Mouse (Mus musculus): ENCODE measurements at regions not wholly inside any gene's neighbourhood (a gene's known extent, or its start where the extent isn't known, plus 50 kb on each side); places are given as distances from the start of the nearest gene placed in this dataset.

GRCm38 (mm10) chr10:92163851-92164647, 558.2 kb downstream of the Nedd1 start:
- Histone ChIP-seq H3K36me3 (ENCODE audit: control insufficient read depth, insufficient read depth, low read length) (no peaks in the 10 kb centered on the region; the same call in 1 of the 2 replicates), H3K4me2 (ENCODE audit: low read depth, low read length, severe bottlenecking) (peak overlapping the region; percentile 65), H3K27ac (ENCODE audit: low read depth, low read length) (peak overlapping the region; percentile 93), H3K27me3 (ENCODE audit: control insufficient read depth, insufficient read depth, low read length) (peaks cover 2% of the 10 kb centered on the region), H3K9ac (ENCODE audit: low read length) (peak overlapping the region; percentile 68), H3K9me3 (ENCODE audit: control insufficient read depth, low read length) (no peaks in the 10 kb centered on the region), H3K4me1 (replicated peaks; ENCODE audit: control insufficient read depth, insufficient read depth, low read length) (peaks cover 7% of the 10 kb centered on the region; the same call in 1 of the 2 replicates), H3K4me3 (ENCODE audit: low read depth, low read length) (peak overlapping the region; percentile 49)
- DNase-seq (ENCODE audit: low spot score) (no peak), ATAC-seq (replicated peaks; ENCODE audit: low FRiP score) (no peak)
- 24% methylated on average over 12 of the region's 12 CpGs for WGBS

DNA sequence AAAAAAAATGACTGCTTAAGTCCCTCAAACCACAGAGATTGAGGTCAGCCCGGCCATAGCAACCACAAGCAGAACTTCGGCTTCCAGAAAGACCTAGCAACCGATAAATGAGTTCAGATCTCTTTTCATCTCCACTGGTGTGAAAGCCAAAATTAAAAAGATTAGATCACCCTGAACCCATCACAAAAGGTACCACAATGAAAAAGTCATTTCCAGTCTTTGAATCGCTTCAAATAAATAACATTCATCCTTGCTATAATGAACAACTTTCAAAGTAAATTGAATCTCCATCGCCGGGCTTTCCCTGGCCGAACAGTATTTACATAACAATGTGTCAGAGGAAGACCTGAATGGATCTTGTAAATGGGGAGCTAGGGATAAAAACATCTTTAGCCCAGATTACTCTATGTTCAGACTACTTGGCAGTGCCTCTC, 559.1 kb downstream of the Nedd1 start:
- peak overlapping the region; percentile 93 for H3K27ac ChIP-seq (ENCODE audit: low read depth, low read length)
- H3K4me3 ChIP-seq (ENCODE audit: low read depth, low read length), result peak overlapping the region; percentile 49
- DNase-seq (ENCODE audit: low spot score), result peak; percentile 56
- ATAC-seq (replicated peaks; ENCODE audit: low FRiP score), result peak; percentile 71
- peaks cover 2% of the 10 kb centered on the region for H3K27me3 ChIP-seq (ENCODE audit: control insufficient read depth, insufficient read depth, low read length)
- H3K36me3 ChIP-seq (ENCODE audit: control insufficient read depth, insufficient read depth, low read length), result no peaks in the 10 kb centered on the region; the same call in 1 of the 2 replicates
- peak overlapping the region; percentile 65 for H3K4me2 ChIP-seq (ENCODE audit: low read depth, low read length, severe bottlenecking)
- H3K4me1 ChIP-seq (replicated peaks; ENCODE audit: control insufficient read depth, insufficient read depth, low read length), result peaks cover 7% of the 10 kb centered on the region; the same call in 1 of the 2 replicates
- WGBS, result 2% methylated on average over 7 of the region's 7 CpGs
- no peaks in the 10 kb centered on the region for H3K9me3 ChIP-seq (ENCODE audit: control insufficient read depth, low read length)
- peak overlapping the region; percentile 75 for H3K9ac ChIP-seq (ENCODE audit: low read length)

GRCm38 (mm10) chr10:92162473-92163011, 559.7 kb downstream of the Nedd1 start:
- no peaks in the 10 kb centered on the region for H3K9me3 ChIP-seq (ENCODE audit: control insufficient read depth, low read length)
- H3K27ac ChIP-seq (ENCODE audit: low read depth, low read length), result peak overlapping the region; percentile 93
- WGBS, result under 1% methylated on average over 29 of the region's 29 CpGs
- peak overlapping the region; percentile 75 for H3K9ac ChIP-seq (ENCODE audit: low read length)
- DNase-seq (ENCODE audit: low spot score) (peak; percentile 77), ATAC-seq (replicated peaks; ENCODE audit: low FRiP score) (peak; percentile 36)
- peak overlapping the region; percentile 49 for H3K4me3 ChIP-seq (ENCODE audit: low read depth, low read length)
- H3K27me3 ChIP-seq (ENCODE audit: control insufficient read depth, insufficient read depth, low read length), result peaks cover 2% of the 10 kb centered on the region
- no peaks in the 10 kb centered on the region; the same call in 1 of the 2 replicates for H3K36me3 ChIP-seq (ENCODE audit: control insufficient read depth, insufficient read depth, low read length)
- peak overlapping the region; percentile 65 for H3K4me2 ChIP-seq (ENCODE audit: low read depth, low read length, severe bottlenecking)
- H3K4me1 ChIP-seq (replicated peaks; ENCODE audit: control insufficient read depth, insufficient read depth, low read length), result peaks cover 7% of the 10 kb centered on the region; the same call in 1 of the 2 replicates

DNA sequence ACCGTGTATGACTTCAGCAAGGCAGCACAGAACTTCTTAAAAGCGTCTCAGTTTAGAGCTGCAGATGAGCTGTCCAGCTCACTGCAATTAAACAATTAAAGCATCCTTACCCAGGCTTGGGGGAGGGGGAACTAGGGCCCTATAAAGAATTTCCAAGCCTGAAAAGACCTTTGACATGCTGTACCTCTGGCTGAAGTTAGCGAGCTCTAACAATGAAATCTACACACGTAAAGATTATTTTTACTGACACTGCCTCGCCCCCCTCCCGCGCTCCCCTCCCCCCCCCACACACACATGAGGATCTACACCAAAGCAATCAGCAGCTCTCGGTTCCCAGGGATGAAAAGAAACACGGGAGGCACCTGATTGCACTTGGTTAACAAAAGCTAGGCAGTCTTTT, 560.7 kb downstream of the Nedd1 start:
- ATAC-seq (replicated peaks; ENCODE audit: low FRiP score), result no peak
- WGBS, result 1% methylated on average over 9 of the region's 9 CpGs
- Histone ChIP-seq H3K27me3 (ENCODE audit: control insufficient read depth, insufficient read depth, low read length) (peaks cover 2% of the 10 kb centered on the region), H3K27ac (ENCODE audit: low read depth, low read length) (peak overlapping the region; percentile 66), H3K9ac (ENCODE audit: low read length) (peak overlapping the region; percentile 52; the same call in 1 of the 2 replicates), H3K4me2 (ENCODE audit: low read depth, low read length, severe bottlenecking) (peak overlapping the region; percentile 44; the same call in 1 of the 2 replicates), H3K4me3 (ENCODE audit: low read depth, low read length) (peak overlapping the region; percentile 35), H3K9me3 (ENCODE audit: control insufficient read depth, low read length) (no peaks in the 10 kb centered on the region), H3K4me1 (replicated peaks; ENCODE audit: control insufficient read depth, insufficient read depth, low read length) (peaks cover 7% of the 10 kb centered on the region; the same call in 1 of the 2 replicates), H3K36me3 (ENCODE audit: control insufficient read depth, insufficient read depth, low read length) (no peaks in the 10 kb centered on the region; the same call in 1 of the 2 replicates)
- DNase-seq (ENCODE audit: low spot score), result peak; percentile 68

DNA sequence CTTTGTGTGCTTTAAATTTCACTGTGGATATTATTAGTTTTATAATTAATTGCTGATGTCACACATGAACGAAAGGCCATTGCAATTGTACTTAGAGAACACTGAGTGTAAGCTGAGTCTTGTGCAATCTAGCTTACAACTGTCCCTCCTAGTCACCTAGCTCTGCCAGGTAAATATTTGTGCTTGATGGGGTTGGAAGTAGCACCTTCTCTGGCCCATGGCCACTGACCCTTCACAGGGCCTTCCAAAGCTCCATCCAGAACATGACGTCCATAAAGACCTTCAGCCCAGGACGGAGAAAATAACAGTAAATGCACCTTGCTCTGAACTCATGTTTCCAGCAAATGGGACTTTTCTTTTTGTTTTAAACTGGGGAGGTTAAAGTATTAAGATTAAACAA, 576.0 kb downstream of the Nedd1 start:
- Histone ChIP-seq H3K27me3 (ENCODE audit: control insufficient read depth, insufficient read depth, low read length) (no peaks in the 10 kb centered on the region), H3K4me2 (ENCODE audit: low read depth, low read length, severe bottlenecking) (no peak overlapping the region), H3K9ac (ENCODE audit: low read length) (no peak overlapping the region), H3K4me3 (ENCODE audit: low read depth, low read length) (no peak overlapping the region), H3K9me3 (ENCODE audit: control insufficient read depth, low read length) (no peaks in the 10 kb centered on the region), H3K4me1 (replicated peaks; ENCODE audit: control insufficient read depth, insufficient read depth, low read length) (no peaks in the 10 kb centered on the region; the same call in 1 of the 2 replicates), H3K36me3 (ENCODE audit: control insufficient read depth, insufficient read depth, low read length) (no peaks in the 10 kb centered on the region), H3K27ac (ENCODE audit: low read depth, low read length) (no peak overlapping the region)
- DNase-seq (ENCODE audit: low spot score) (no peak), ATAC-seq (replicated peaks; ENCODE audit: low FRiP score) (no peak)
- 84% methylated on average over 3 of the region's 3 CpGs for WGBS

- 91% methylated on average over 5 of the region's 5 CpGs for WGBS
- H3K4me3 ChIP-seq (ENCODE audit: low read depth, low read length), result no peak overlapping the region
- no peaks in the 10 kb centered on the region for H3K9me3 ChIP-seq (ENCODE audit: control insufficient read depth, low read length)
- no peak overlapping the region for H3K9ac ChIP-seq (ENCODE audit: low read length)
- DNase-seq (ENCODE audit: low spot score) (no peak), ATAC-seq (replicated peaks; ENCODE audit: low FRiP score) (no peak)
- H3K27ac ChIP-seq (ENCODE audit: low read depth, low read length), result no peak overlapping the region
- no peaks in the 10 kb centered on the region; the same call in 1 of the 2 replicates for H3K36me3 ChIP-seq (ENCODE audit: control insufficient read depth, insufficient read depth, low read length)
- no peak overlapping the region for H3K4me2 ChIP-seq (ENCODE audit: low read depth, low read length, severe bottlenecking)
- H3K27me3 ChIP-seq (ENCODE audit: control insufficient read depth, insufficient read depth, low read length), result no peaks in the 10 kb centered on the region
- H3K4me1 ChIP-seq (replicated peaks; ENCODE audit: control insufficient read depth, insufficient read depth, low read length), result no peaks in the 10 kb centered on the region
Observed at GRCm38 (mm10) chr10:92135521-92135920, 586.7 kb downstream of the Nedd1 start.

DNA sequence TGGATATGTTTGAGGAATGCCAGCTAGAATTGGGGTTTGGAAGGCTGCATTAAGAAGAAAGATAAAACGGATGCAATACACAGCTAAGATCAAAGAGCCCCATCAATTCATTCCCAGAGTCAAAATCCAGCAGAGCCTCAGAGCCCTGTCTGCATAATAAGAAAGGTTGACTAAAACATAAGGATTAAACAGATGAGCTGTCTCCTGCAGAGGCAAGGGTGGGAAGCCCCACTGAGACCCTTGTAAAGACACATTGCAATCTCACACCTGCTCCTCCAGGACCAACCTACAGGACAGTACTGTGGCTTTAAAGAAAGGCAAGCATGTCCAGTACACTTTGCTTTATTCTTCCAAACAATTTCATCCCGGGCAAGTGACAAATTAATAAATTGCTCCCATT, 609.4 kb downstream of the Nedd1 start:
- Histone ChIP-seq H3K27me3 (ENCODE audit: control insufficient read depth, insufficient read depth, low read length) (no peaks in the 10 kb centered on the region), H3K36me3 (ENCODE audit: control insufficient read depth, insufficient read depth, low read length) (no peaks in the 10 kb centered on the region), H3K27ac (ENCODE audit: low read depth, low read length) (no peak overlapping the region), H3K4me2 (ENCODE audit: low read depth, low read length, severe bottlenecking) (no peak overlapping the region), H3K4me1 (replicated peaks; ENCODE audit: control insufficient read depth, insufficient read depth, low read length) (no peaks in the 10 kb centered on the region), H3K9ac (ENCODE audit: low read length) (no peak overlapping the region), H3K9me3 (ENCODE audit: control insufficient read depth, low read length) (no peaks in the 10 kb centered on the region), H3K4me3 (ENCODE audit: low read depth, low read length) (no peak overlapping the region)
- DNase-seq (ENCODE audit: low spot score) (no peak), ATAC-seq (replicated peaks; ENCODE audit: low FRiP score) (no peak)
- WGBS, result 13% methylated on average over 2 of the region's 2 CpGs

DNA sequence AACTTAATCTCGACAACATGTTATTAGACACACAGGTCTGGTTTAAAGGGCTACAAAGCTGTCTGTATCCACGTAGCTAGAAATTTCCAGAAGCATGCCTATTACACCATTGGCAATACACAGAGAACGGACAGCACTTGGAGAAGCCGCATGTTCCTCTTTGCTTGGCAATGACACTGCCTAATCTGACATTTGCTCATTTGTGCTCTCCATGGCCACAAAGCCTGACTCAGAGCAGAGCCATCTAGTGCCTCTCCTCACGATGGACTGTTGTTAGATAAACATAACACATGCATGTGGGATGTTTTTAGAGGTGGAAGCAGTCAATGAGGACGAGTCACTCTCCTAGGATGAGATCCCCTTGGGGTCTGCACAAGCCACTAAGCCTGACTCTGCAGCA, 615.9 kb downstream of the Nedd1 start:
- no peak for DNase-seq (ENCODE audit: low spot score)
- Histone ChIP-seq H3K27me3 (ENCODE audit: control insufficient read depth, insufficient read depth, low read length) (no peaks in the 10 kb centered on the region), H3K27ac (ENCODE audit: low read depth, low read length) (no peak overlapping the region), H3K4me3 (ENCODE audit: low read depth, low read length) (no peak overlapping the region), H3K4me1 (replicated peaks; ENCODE audit: control insufficient read depth, insufficient read depth, low read length) (peaks cover 4% of the 10 kb centered on the region; the same call in 1 of the 2 replicates), H3K4me2 (ENCODE audit: low read depth, low read length, severe bottlenecking) (no peak overlapping the region), H3K9ac (ENCODE audit: low read length) (no peak overlapping the region), H3K36me3 (ENCODE audit: control insufficient read depth, insufficient read depth, low read length) (no peaks in the 10 kb centered on the region), H3K9me3 (ENCODE audit: control insufficient read depth, low read length) (no peaks in the 10 kb centered on the region)
- ATAC-seq (replicated peaks; ENCODE audit: low FRiP score), result no peak
- 91% methylated on average over 6 of the region's 6 CpGs for WGBS

All from forebrain, embryonic 11.5 days (tissue).